Mouse (Mus musculus) naive thymus-derived CD4-positive, alpha-beta T cell, adult 2 months (primary cell): Measurements from ENCODE around the gene Rraga.
"Not testable (repeated sequence)": the region's sequence is repeated elsewhere in the genome, so short reads cannot be mapped to it uniquely, and the experiment has no call there.

Experiments used
- DNase-seq: peaks from one replicate; pipeline ENCODE4 v3.0.0-alpha.2; 2011; ENCODE audit warnings: low read depth

The Rraga gene

DNA sequence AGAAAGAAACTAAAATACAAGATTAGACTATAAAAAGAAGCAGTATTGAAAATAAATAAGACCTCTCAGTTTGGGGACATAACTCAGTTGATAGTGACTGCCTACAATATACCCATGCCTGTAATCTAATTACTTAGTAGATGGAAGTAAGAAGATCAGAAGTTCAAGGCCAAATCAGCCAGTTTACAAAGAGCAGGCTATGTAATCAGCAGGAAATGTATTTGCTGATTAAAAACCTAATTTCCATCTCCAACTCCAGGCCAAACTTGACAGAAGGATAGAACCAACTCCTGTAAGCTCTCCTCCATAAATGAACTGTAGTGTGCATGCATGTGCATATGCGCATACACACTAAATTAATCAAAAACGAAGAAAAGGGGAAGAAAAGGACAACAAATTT, 15.8 kb downstream of the Rraga start:
- DNase-seq, result no peak

DNA sequence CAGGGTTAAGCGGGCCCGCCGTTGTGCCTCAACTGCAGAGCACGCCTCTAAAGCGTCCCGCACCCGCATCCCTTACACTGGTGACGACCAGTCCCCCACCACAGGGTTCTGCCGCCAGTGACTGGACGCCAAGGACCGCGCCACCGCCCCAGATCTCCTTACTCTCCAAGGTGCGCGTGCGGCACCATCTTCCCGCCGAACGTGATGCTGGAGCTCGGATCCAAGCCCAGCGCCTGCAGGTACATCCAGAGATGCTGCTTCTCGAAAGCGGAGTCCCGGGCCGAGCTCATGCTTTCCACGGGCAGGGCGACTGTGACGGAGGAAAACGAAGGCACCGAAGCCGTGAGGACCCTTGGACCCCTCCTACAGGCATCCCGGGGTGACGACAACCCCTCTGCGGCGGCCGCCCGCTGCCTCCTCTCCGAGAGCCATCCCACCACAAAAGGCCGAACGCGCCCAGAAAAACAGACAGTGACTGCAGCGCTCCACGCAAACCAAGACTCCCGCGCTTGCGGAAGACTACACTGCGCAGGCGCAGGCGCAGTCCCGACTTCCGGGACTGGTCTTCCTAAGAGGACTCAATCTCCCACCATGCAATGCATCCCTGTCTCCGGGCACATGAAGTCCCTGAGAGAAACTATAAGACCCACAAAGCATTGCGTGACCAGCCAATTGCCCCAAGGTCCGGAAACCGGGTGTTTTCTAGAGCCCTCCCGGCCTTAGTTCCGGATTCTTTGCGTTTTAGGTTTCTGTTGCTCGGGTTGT, 36.2 kb downstream of the Rraga start, which contains the start of gene Haus6:
Gene Haus6, minus strand, starts transcription at position 532 of the 765 bp plus-strand sequence.
- DNase-seq, result peak; percentile 97

- no peak for DNase-seq
These were observed 36.8 kb downstream of the Rraga start for GRCm38 (mm10) chr4:86612289-86612620.

- DNase-seq, result no peak
These were observed 45.0 kb downstream of the Rraga start for GRCm38 (mm10) chr4:86620506-86620905.

DNA sequence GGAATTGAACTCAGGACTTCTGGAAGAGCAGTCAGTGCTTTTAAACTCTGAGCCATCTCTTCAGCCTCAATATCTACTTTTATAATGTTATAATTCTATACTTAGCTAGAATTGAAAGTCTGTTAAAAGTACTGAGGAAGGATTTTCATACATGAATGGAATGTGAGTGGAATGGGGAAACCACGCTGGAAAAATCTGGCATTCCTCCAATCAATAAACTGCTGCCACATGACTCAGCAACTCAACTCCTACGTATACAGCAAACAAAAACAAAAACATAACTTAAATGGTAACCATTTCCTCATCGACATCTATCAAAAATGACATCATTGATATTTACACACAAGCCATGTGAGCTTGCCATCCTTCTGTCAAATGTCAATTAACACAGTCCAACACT, 46.6 kb downstream of the Rraga start:
- no peak for DNase-seq

GRCm38 (mm10) chr4:86622532-86622931, 47.1 kb downstream of the Rraga start:
- DNase-seq, result not testable (repeated sequence)

DNA sequence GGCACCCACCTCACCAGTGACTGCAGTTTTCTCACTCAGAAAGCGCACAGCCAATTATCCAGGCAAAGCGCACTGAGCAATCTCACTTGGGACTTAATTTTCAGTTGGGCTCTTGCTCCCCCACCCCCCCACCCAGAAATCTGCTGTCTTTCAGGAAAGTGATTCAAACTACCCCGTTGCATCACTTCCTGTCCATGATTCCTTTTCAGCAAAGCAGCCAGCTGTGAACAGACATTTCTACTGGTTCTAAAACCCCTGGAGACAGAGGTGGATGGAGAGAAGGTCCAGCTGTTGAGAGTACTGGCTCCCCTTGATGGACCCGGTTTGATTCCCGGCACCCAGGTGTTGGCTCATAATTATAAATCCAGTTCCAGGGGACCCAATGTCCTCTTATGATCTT, 50.0 kb downstream of the Rraga start:
- no peak for DNase-seq

- DNase-seq, result not testable (repeated sequence)
These were observed 51.0 kb downstream of the Rraga start for GRCm38 (mm10) chr4:86626496-86626895.
